Mouse (Mus musculus) liver, embryonic 14.5 days (tissue): ENCODE data around the gene Fat3.

Experiments
- CTCF ChIP-seq: IDR thresholded peaks from 2 replicates; pipeline ENCODE4 v1.5.1; 2016; ENCODE audit warnings: antibody characterized with exemption, low read depth, control low read depth
- EP300 ChIP-seq: IDR thresholded peaks from 2 replicates; pipeline ENCODE4 v1.6.1; 2016; ENCODE audit warnings: antibody characterized with exemption, low read depth

- TF ChIP-seq EP300 (no peak), CTCF (no peak)
These were observed 634.6 kb downstream of the Fat3 start for GRCm38 (mm10) chr9:15866280-15867072.
